Mouse (Mus musculus) stomach, postnatal 0 days (tissue): ENCODE data around the gene Rundc1.

ENCODE experiments used
- CTCF ChIP-seq: IDR thresholded peaks from 2 replicates; pipeline ENCODE4 v1.5.1; 2016; ENCODE audit warnings: antibody characterized with exemption, low read depth, mild to moderate bottlenecking, moderate library complexity
- EP300 ChIP-seq: optimal IDR thresholded peaks from 2 replicates; pipeline ENCODE3; 2016; ENCODE audit warnings: antibody characterized with exemption

GRCm38 (mm10) chr11:101431327-101431726, 6.4 kb downstream of the Rundc1 start:
- TF ChIP-seq EP300, result no peak
- TF ChIP-seq CTCF, result no peak
